Mouse (Mus musculus): ENCODE results near the gene Dock8.

DNA sequence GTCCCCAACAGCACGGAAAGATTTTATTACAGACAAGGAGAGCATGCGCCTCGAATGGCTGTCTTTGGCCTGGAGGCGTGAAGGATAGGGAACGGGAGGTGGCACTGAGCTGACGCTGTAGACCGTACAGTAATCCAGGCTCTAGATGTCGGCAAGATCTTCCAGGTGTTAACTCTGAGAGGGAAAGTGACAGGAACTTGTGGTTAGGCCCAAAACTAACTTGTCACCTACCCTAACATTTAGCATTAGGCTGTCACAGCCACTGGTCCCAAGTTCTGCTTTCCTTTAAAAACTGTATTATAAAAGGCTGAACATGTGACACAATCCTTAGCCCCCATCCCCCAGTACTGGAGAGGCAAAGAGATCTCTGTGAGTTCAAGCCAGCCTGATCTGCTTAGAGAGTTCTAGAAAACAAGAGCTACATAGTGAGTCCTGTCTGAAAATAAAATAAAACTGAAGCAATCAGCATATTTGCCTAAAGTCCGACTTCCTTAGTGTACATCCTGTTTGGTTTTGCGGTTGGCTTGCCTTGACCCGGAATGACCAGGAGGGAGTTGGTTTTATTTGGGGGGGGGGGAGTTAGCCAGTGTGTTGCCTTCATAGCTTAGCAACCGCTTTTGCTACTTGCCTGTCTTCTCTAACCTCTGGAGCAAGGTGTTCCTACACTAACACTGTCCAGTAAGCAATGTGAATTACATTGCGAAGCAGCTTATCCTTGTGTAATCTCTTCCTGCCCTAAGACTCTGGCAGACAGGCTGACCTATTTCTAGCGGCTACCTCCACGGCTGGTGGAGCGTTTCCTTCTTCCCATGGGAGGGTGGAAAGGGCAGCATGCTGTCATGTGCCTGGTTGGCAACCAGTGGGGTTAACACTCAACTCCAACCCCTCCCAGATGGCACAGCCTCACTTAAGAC is 138.8 kb downstream of the Dock8 start:
- no peak for TF ChIP-seq MAFK (IDR thresholded peaks at IDR 0.05; ENCODE audit: insufficient read depth, low read depth, low read length)
- no peak for TF ChIP-seq HCFC1 (IDR thresholded peaks at IDR 0.05; ENCODE audit: borderline replicate concordance, insufficient read depth, low read length)
- no peak for TF ChIP-seq CHD2 (IDR thresholded peaks at IDR 0.05; ENCODE audit: low read depth, low read length)

All from ES-E14 (cell line).